Mouse (Mus musculus): ENCODE results near the gene Nrxn1. TPM values are rescaled to one million over a fixed set of nuclear protein-coding genes. Genes with fewer than 3 reads are reported as not detected.

Gene Nrxn1
- total and polyA plus RNA-seq, 3 experiments: 0.22 TPM; not detected in 2

GRCm38 (mm10) chr17:91090631-91091030 lies 2.2 kb downstream of the Nrxn1 start:
- ATAC-seq (ENCODE audit: extremely low read depth, insufficient number of reproducible peaks, low FRiP score, poor library complexity, severe bottlenecking): no peak
- H3K4me3 ChIP-seq (ENCODE audit: low read depth, low read length): no peak overlapping the region

GRCm38 (mm10) chr17:91088991-91089390 lies 3.9 kb downstream of the Nrxn1 start:
- Histone ChIP-seq H3K36me3 (replicated peaks) (no peaks in the 10 kb centered on the region), H3K4me3 (ENCODE audit: low read depth, low read length) (no peak overlapping the region), H3K4me1 (ENCODE audit: insufficient read depth, low read depth, low read length) (no peaks in the 10 kb centered on the region), H3K9me3 (replicated peaks) (peaks cover 19% of the 10 kb centered on the region), H3K27me3 (ENCODE audit: insufficient read depth, low read length) (no peaks in the 10 kb centered on the region)
- no peak for ATAC-seq (ENCODE audit: extremely low read depth, insufficient number of reproducible peaks, low FRiP score, poor library complexity, severe bottlenecking)
- TF ChIP-seq CTCF (IDR thresholded peaks at IDR 0.05; ENCODE audit: low read depth, low read length): no peak
- no peak for TF ChIP-seq GATA2 (IDR thresholded peaks at IDR 0.05; ENCODE audit: borderline replicate concordance, low read depth, low read length)
- no peak for TF ChIP-seq TAL1 (conservative IDR thresholded peaks at IDR 0.05; ENCODE audit: low read depth, low read length)
- no peak for TF ChIP-seq GATA1 (IDR thresholded peaks at IDR 0.05; ENCODE audit: borderline replicate concordance, low read length)
- TF ChIP-seq POLR2AphosphoS5 (IDR thresholded peaks at IDR 0.05; ENCODE audit: insufficient replicate concordance, low read depth, low read length): no peak
- no peak for DNase-seq (ENCODE audit: low spot score)

More at GRCm38 (mm10) chr17:91090631-91091030, 2.2 kb downstream of the Nrxn1 start:
- Histone ChIP-seq H3K9me3 (replicated peaks) (peaks cover 19% of the 10 kb centered on the region), H3K27me3 (ENCODE audit: insufficient read depth, low read length) (no peaks in the 10 kb centered on the region), H3K4me1 (ENCODE audit: insufficient read depth, low read depth, low read length) (no peaks in the 10 kb centered on the region), H3K36me3 (replicated peaks) (no peaks in the 10 kb centered on the region)
- no peak for TF ChIP-seq GATA2 (IDR thresholded peaks at IDR 0.05; ENCODE audit: borderline replicate concordance, low read depth, low read length)
- no peak for TF ChIP-seq TAL1 (conservative IDR thresholded peaks at IDR 0.05; ENCODE audit: low read depth, low read length)
- no peak for TF ChIP-seq POLR2AphosphoS5 (IDR thresholded peaks at IDR 0.05; ENCODE audit: insufficient replicate concordance, low read depth, low read length)
- no peak for TF ChIP-seq CTCF (IDR thresholded peaks at IDR 0.05; ENCODE audit: low read depth, low read length)
- TF ChIP-seq GATA1 (IDR thresholded peaks at IDR 0.05; ENCODE audit: borderline replicate concordance, low read length): no peak
- no peak for DNase-seq (ENCODE audit: low spot score)

- no peak for TF ChIP-seq POLR2AphosphoS5 (IDR thresholded peaks at IDR 0.05; ENCODE audit: insufficient replicate concordance, low read depth, low read length)
- no peak for TF ChIP-seq CTCF (IDR thresholded peaks at IDR 0.05; ENCODE audit: low read depth, low read length)
- TF ChIP-seq GATA1 (IDR thresholded peaks at IDR 0.05; ENCODE audit: borderline replicate concordance, low read length): no peak
- no peak for TF ChIP-seq TAL1 (conservative IDR thresholded peaks at IDR 0.05; ENCODE audit: low read depth, low read length)
- TF ChIP-seq GATA2 (IDR thresholded peaks at IDR 0.05; ENCODE audit: borderline replicate concordance, low read depth, low read length): no peak
- Histone ChIP-seq H3K4me3 (ENCODE audit: low read depth, low read length) (no peak overlapping the region; the same call in 1 of the 2 replicates), H3K4me1 (ENCODE audit: insufficient read depth, low read depth, low read length) (no peaks in the 10 kb centered on the region), H3K36me3 (replicated peaks) (no peaks in the 10 kb centered on the region), H3K9me3 (replicated peaks) (peaks cover 19% of the 10 kb centered on the region), H3K27me3 (ENCODE audit: insufficient read depth, low read length) (no peaks in the 10 kb centered on the region)
- ATAC-seq (ENCODE audit: extremely low read depth, insufficient number of reproducible peaks, low FRiP score, poor library complexity, severe bottlenecking) (no peak), DNase-seq (ENCODE audit: low spot score) (no peak)
These were observed 4.7 kb downstream of the Nrxn1 start for GRCm38 (mm10) chr17:91088037-91088715.

GRCm38 (mm10) chr17:91086412-91086811 lies 6.5 kb downstream of the Nrxn1 start:
- TF ChIP-seq POLR2AphosphoS5 (IDR thresholded peaks at IDR 0.05; ENCODE audit: insufficient replicate concordance, low read depth, low read length): no peak
- TF ChIP-seq CTCF (IDR thresholded peaks at IDR 0.05; ENCODE audit: low read depth, low read length): no peak
- TF ChIP-seq TAL1 (conservative IDR thresholded peaks at IDR 0.05; ENCODE audit: low read depth, low read length): no peak
- TF ChIP-seq GATA2 (IDR thresholded peaks at IDR 0.05; ENCODE audit: borderline replicate concordance, low read depth, low read length): no peak
- TF ChIP-seq GATA1 (IDR thresholded peaks at IDR 0.05; ENCODE audit: borderline replicate concordance, low read length): no peak
- H3K27me3 ChIP-seq (ENCODE audit: insufficient read depth, low read length): no peaks in the 10 kb centered on the region
- no peak for ATAC-seq (ENCODE audit: extremely low read depth, insufficient number of reproducible peaks, low FRiP score, poor library complexity, severe bottlenecking)
- no peak overlapping the region for H3K4me3 ChIP-seq (ENCODE audit: low read depth, low read length)
- no peaks in the 10 kb centered on the region for H3K36me3 ChIP-seq (replicated peaks)
- no peaks in the 10 kb centered on the region for H3K4me1 ChIP-seq (ENCODE audit: insufficient read depth, low read depth, low read length)
- H3K9me3 ChIP-seq (replicated peaks): peaks cover 15% of the 10 kb centered on the region
- no peak for DNase-seq (ENCODE audit: low spot score)

- Histone ChIP-seq H3K4me1 (ENCODE audit: insufficient read depth, low read depth, low read length) (no peaks in the 10 kb centered on the region), H3K4me3 (ENCODE audit: low read depth, low read length) (no peak overlapping the region), H3K9me3 (replicated peaks) (peaks cover 15% of the 10 kb centered on the region), H3K27me3 (ENCODE audit: insufficient read depth, low read length) (no peaks in the 10 kb centered on the region), H3K36me3 (replicated peaks) (no peaks in the 10 kb centered on the region)
- ATAC-seq (ENCODE audit: extremely low read depth, insufficient number of reproducible peaks, low FRiP score, poor library complexity, severe bottlenecking) (no peak), DNase-seq (ENCODE audit: low spot score) (no peak)
- TF ChIP-seq POLR2AphosphoS5 (IDR thresholded peaks at IDR 0.05; ENCODE audit: insufficient replicate concordance, low read depth, low read length) (no peak), GATA1 (IDR thresholded peaks at IDR 0.05; ENCODE audit: borderline replicate concordance, low read length) (no peak), CTCF (IDR thresholded peaks at IDR 0.05; ENCODE audit: low read depth, low read length) (no peak), TAL1 (conservative IDR thresholded peaks at IDR 0.05; ENCODE audit: low read depth, low read length) (no peak), GATA2 (IDR thresholded peaks at IDR 0.05; ENCODE audit: borderline replicate concordance, low read depth, low read length) (no peak)
These were observed 7.5 kb downstream of the Nrxn1 start for GRCm38 (mm10) chr17:91085416-91085815.

- no peak for ATAC-seq (ENCODE audit: extremely low read depth, insufficient number of reproducible peaks, low FRiP score, poor library complexity, severe bottlenecking)
- Histone ChIP-seq H3K4me3 (ENCODE audit: low read depth, low read length) (no peak overlapping the region), H3K9me3 (replicated peaks) (no peaks in the 10 kb centered on the region), H3K27me3 (ENCODE audit: insufficient read depth, low read length) (no peaks in the 10 kb centered on the region), H3K36me3 (replicated peaks) (no peaks in the 10 kb centered on the region), H3K4me1 (ENCODE audit: insufficient read depth, low read depth, low read length) (no peaks in the 10 kb centered on the region)
- DNase-seq (ENCODE audit: low spot score): no peak
- TF ChIP-seq TAL1 (conservative IDR thresholded peaks at IDR 0.05; ENCODE audit: low read depth, low read length): no peak
- TF ChIP-seq GATA1 (IDR thresholded peaks at IDR 0.05; ENCODE audit: borderline replicate concordance, low read length): no peak
- TF ChIP-seq POLR2AphosphoS5 (IDR thresholded peaks at IDR 0.05; ENCODE audit: insufficient replicate concordance, low read depth, low read length): no peak
- no peak for TF ChIP-seq GATA2 (IDR thresholded peaks at IDR 0.05; ENCODE audit: borderline replicate concordance, low read depth, low read length)
- TF ChIP-seq CTCF (IDR thresholded peaks at IDR 0.05; ENCODE audit: low read depth, low read length): no peak
These were observed 13.8 kb downstream of the Nrxn1 start for GRCm38 (mm10) chr17:91079096-91079495.

Data from G1E (cell line).